Mouse (Mus musculus) layer of hippocampus, adult 2 months (tissue): Measurements from ENCODE around the gene Ctrb1. TPM values are rescaled to one million over a fixed set of nuclear protein-coding genes. Genes with fewer than 3 reads are reported as not detected.
"Not testable (repeated sequence)": the region's sequence is repeated elsewhere in the genome, so short reads cannot be mapped to it uniquely, and the experiment has no call there.

Source experiments
- DNase-seq, 2 experiments: peaks; one replicate each; pipeline ENCODE4 v3.0.0; 2022; ENCODE audit warnings: low spot score in 2 of 2
- H3K27ac ChIP-seq: fragments of 200-600 bp; 2 replicates; pipeline ENCODE4 v1.8.1; 2022
- H3K4me3 ChIP-seq: fragments of 200-600 bp; 2 replicates; pipeline ENCODE4 v1.8.1; 2022; ENCODE audit warnings: mild to moderate bottlenecking
- CTCF ChIP-seq: fragments of 200-600 bp; conservative IDR thresholded peaks from 2 replicates; pipeline ENCODE4 v1.8.1; 2022; ENCODE audit warnings: antibody characterized with exemption, mild to moderate bottlenecking, moderate library complexity
- microRNA-seq, 2 experiments: library from miRNA; unstranded; fragments of <30 nt; microRNA quantifications; one replicate each; pipeline ENCODE4 v1.2.0; 2021
- total RNA-seq, 2 experiments: library from RNA; stranded (reverse); gene quantifications; 2 replicates each; pipeline ENCODE4 v1.2.3; 2021

Ctrb1 gene
- total RNA-seq, 2 experiments from 2014 or later: not detected

DNA sequence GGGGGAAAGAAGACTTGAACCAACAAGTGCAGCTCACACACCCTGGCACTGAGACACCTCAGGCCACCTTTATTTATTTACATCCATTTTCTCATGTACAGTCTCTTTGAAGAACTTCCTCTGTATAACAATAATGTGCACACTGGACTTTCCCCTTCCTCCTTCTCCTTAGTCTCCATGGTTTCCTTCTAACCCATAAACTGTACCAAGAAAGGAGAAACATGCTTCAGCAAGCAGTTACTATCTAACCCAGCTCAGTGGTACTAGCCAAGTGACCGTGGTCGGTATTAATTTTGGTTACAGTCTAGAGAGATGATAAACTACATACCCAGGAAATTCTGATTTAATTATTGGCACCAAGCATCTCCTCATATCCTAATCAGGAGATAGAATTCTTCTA is 37.3 kb downstream of the Ctrb1 start:
- Histone ChIP-seq H3K4me3 (no peak overlapping the region), H3K27ac (no peak overlapping the region)
- DNase-seq: no peak
- TF ChIP-seq CTCF: no peak

DNA sequence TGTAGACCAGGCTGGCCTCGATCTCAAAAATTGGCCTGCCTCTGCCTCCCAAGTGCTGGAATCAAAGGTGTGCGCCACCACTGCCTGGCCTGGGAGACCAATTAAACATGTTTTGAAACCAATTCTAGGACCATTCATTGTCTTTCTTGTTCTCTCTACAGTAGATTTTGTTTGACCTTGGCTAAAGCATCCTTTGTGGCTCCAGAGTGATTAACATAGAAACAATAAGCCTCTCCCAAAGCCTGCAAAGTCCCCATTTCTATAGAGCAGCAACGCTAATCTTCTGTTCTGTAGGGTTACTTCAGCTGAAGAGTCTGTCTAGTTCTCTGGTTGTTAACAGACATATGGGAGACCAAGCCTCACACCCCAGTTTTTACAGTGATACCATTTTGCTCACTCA is 40.2 kb downstream of the Ctrb1 start:
- no peak for TF ChIP-seq CTCF
- no peak for DNase-seq
- Histone ChIP-seq H3K27ac (no peak overlapping the region), H3K4me3 (no peak overlapping the region)

DNA sequence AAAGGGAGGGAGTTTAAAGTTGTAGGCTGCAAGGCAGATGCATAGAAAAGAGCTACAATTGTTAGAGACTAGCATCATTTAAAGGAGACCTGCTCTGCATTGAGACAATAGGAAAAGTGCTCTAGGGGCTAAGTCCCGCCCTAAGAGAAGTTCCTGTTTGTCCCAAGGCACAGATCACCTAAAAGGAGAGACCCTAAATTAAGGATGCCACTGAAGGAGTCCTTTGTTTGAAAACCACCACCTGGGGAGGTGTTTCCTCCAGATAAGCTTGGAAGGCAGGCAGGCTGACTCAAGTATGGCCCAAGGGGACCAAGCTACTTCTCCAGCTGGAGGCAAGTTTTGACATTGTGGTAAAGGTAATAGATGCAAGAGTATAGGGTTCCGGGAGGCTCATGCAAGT is 42.0 kb downstream of the Ctrb1 start:
- H3K27ac ChIP-seq: no peak overlapping the region
- no peak for DNase-seq
- H3K4me3 ChIP-seq: no peak overlapping the region
- TF ChIP-seq CTCF: no peak

DNA sequence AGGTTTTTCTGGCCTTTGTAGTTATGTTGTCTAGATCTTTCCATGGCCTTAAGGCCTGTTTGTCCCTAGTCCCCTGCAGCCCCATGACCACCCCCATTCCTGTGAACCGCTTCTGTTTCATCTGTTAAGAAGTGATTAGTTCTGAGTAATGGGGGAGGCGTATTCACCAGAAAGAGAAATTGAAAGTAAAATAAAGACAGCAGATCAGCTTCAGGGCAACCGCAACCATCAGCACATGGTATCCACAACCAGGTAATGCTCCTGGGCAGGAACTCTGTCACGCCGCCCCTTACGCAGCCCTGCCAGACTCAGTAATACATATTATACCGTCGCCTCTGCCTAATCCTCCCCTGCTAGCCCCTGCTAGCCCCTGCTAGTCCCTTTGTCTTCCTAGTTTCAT is 45.1 kb downstream of the Ctrb1 start:
- H3K27ac ChIP-seq: no peak overlapping the region
- no peak for TF ChIP-seq CTCF
- no peak overlapping the region for H3K4me3 ChIP-seq
- no peak for DNase-seq

DNA sequence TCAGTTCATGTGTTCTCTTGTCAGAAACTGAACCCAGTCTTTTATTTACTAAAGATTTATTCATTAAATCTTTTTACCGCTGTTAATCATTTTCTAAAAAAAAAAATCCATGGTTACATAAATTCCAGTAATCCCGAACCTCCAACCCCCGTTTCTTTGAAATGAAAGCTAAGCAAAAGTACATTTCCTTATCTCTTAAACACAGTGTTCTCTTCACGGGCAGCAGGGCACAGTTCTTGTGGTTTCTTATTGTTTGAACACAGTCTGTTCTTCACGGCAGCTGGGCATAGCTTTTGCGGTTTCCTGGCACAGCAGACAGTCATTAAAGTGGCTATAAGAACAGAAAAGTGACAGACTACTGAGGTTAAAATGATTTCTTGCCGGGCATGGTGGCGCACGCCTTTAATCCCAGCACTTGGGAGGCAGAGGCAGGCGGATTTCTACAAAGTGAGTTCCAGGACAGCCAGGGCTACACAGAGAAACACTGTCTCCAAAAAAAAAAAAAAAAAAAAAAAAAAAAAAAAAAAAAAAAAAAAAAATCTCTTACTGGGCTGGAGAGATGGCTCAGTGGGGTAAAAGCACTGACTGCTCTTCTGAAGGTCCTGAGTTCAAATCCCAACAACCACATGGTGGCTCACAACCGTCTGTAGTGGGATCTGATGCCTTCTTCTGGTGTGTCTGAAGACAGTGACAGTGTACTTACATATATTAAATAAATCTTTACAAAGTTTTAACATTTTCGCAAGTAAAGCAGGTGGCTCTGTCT is 46.3 kb downstream of the Ctrb1 start:
- H3K27ac ChIP-seq: peak overlapping the region; percentile 91
- not testable (repeated sequence) for DNase-seq
- peak overlapping the region; percentile 99 for H3K4me3 ChIP-seq

DNA sequence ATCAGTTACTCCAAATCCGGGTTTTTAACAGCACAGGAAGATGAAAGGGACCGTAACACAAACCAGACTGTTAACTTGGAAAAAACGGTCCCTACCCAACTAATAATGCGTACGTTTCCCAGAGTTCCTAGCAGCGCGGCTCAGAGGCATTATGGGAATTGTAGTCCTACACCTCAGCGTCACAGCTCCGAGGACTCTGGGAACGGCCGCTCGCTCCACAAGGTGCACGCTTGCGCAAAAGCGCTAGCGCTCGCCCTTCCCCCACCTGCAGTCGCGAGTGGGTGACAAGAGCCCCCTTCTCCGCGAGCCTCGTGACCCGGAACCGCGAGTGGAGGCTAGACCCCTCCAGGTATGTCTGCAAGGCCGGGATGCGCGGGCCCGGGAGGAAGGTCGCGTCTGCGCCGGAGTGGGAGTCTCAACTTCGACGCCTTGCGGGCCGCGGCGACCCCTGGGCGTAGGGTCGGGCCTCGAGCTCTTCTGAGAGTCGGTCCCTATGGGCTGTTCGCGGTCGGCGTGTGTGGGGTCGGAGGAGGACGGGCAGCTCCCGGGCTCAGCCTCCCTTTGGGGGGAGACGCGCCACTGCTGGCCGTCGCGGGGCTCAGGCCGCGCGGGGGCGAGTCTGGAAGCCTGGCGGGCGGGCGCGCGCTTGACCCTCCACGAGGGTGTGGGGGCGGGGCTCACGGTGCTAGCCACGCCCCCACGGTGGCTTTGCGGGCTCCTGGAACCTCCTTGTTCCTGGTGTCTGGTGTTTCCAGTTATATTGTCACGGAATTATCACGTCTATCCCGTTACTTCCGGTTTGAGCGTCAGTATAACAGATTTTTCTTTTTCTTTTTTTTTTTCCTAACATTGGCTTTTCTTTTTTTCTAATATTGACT is 47.3 kb downstream of the Ctrb1 start, which contains the start of gene Zfp1:
Gene Zfp1 (plus strand): TSS at position 138 of the 878 bp plus-strand sequence.
- no peak; the same call in 1 of the 2 replicates for TF ChIP-seq CTCF
- Histone ChIP-seq H3K4me3 (peak within 1 kb of the TSS; percentile 99), H3K27ac (peak within 1 kb of the TSS; percentile 91)
- peak; percentile 93 to 94 for DNase-seq

DNA sequence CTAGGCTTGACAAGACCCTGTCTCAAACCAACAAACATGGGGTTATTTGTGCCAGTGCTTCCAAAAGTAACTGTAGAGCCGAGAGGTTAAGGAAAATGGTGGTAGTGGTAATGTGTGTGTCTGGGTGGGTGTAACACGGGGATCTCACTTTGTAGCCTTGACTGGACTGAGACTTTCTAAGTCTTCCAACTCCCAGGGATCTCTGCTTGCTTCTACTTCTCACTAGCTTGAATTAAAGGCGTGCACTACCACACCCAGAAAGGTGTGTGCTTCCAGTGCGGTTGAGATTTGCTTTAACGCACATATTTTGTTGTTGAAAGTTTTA is 47.9 kb downstream of the Ctrb1 start:
- no peak for DNase-seq
- peak overlapping the region; percentile 99 for H3K4me3 ChIP-seq
- H3K27ac ChIP-seq: peak overlapping the region; percentile 91
- no peak for TF ChIP-seq CTCF

DNA sequence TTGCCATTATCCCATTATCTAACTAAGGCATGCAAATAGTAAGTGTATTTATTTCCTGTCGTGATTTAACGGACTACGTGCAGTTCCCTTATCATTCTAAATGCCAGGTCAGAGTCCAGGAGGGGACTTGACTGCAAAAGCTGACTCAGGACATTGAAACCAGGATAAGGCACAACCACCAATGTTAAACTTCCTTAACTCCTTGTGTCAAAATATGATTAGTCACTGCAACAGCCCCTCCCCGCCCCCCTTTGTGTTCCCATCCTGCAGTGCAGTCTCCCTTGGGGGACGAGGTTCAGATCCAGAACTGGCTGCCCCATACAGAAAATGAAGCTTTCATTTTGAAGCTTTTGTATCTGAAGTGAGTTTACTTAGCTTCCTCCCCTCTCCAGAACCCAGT is 48.3 kb downstream of the Ctrb1 start:
- Histone ChIP-seq H3K27ac (peak overlapping the region; percentile 91; the same call in 1 of the 2 replicates), H3K4me3 (peak overlapping the region; percentile 99)
- no peak for TF ChIP-seq CTCF
- DNase-seq: no peak

DNA sequence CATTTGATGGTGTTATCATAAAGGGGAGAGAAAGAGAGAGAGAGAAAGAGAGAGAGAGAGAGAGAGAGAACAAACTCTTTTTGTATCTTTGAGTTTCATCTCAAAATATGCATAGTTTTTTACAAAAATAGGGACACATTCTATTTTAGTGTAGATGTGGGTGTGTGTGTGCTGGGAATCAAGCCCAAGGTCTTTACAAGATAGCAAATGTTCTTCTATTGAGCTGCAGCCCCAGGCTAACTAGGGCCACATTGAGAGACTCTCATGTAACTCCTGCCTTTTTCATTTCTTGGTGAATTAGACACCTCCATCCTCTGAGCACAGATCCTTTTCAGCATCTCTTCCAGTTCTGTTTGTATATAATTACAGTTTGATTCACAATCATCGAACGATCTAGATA is 49.7 kb downstream of the Ctrb1 start:
- Histone ChIP-seq H3K27ac (no peak overlapping the region), H3K4me3 (no peak overlapping the region)
- TF ChIP-seq CTCF: no peak
- DNase-seq: no peak

DNA sequence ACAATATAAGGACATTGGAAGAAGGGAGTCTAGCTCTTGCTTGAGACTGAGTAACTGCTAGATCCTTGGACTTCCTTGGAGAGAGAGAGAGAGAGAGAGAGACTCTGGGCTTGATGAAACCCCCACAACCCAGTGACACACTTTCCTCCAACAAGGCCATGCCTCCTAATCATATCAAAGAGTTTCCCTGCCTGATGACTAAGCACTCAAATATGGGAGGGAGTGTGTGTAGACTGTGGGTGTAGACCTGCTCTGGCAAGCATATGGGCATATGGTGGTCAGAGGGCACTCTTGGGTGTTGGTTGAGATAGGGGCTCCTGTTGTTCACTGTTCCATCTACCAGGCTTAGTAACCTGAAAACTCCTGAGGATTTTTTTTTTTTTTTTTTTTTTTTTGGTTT is 52.7 kb downstream of the Ctrb1 start:
- Histone ChIP-seq H3K4me3 (no peak overlapping the region), H3K27ac (no peak overlapping the region)
- no peak for TF ChIP-seq CTCF
- DNase-seq: no peak

Small RNA genes lying within 50 kb of the gene (microRNA-seq; reads per million reads assigned to microRNA genes)
- gene Mir7076: 0 reads per million in 2 experiments

Other genes with a start within 250 kb of the Ctrb1 start
- 10 to 100 TPM; 24.1 to 24.2 TPM for gene Wdr59, start 168.9 kb downstream of the Ctrb1 start, total RNA-seq
- gene Znrf1, start 154.9 kb downstream of the Ctrb1 start, total RNA-seq: 100 to 1,000 TPM; 105 to 107 TPM
- gene Ldhd, start 60.6 kb downstream of the Ctrb1 start, total RNA-seq: 1 to 10 TPM; 6.8 to 7.8 TPM
- 10 to 100 TPM; 24.0 to 25.1 TPM for gene Zfp1, start 47.6 kb downstream of the Ctrb1 start, total RNA-seq
- 10 to 100 TPM; 66.1 to 69.7 TPM for gene Bcar1, start 52.8 kb upstream of the Ctrb1 start, total RNA-seq
- 10 to 100 TPM; 76.3 to 81.2 TPM for gene Cfdp1, start 163.3 kb upstream of the Ctrb1 start, total RNA-seq
- 1 to 10 TPM; 3.9 to 4.5 TPM for gene Tmem170, start 185.7 kb upstream of the Ctrb1 start, total RNA-seq
- under 1 TPM; 0.44 to 0.79 TPM for gene Chst5, start 219.4 kb upstream of the Ctrb1 start, total RNA-seq
- gene Tmem231, start 242.9 kb upstream of the Ctrb1 start, total RNA-seq: 10 to 100 TPM; 11.7 to 13.9 TPM
- 100 to 1,000 TPM; 208 to 225 TPM for gene Gabarapl2, start 249.7 kb upstream of the Ctrb1 start, total RNA-seq